Mouse (Mus musculus): ENCODE data around the gene Lgr6. TPM values are rescaled to one million over a fixed set of nuclear protein-coding genes. Genes with fewer than 3 reads are reported as not detected.

Lgr6 gene
- polyA plus RNA-seq, 1 experiment = not detected

DNA sequence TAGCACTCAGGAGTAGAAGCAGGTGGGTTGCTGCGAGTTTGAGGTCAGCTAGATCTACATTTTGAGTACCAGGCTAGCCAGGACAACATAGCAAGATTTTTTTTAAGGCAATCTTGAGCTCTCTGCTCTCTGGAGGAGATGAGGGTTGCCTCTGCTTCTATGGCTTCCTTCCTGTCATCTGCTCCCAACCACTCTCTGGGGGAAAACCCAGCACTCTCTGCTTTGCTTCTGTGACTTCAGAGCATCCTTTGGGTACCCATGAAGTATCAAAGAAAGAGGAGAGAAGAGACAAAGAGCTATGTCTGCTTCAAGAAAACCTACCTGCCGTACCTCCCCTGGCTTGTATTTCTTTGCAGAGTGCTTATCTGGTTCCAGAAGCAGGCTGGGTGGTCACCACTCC, 38.9 kb upstream of the Lgr6 start:
- H3K4me3 ChIP-seq (ENCODE audit: insufficient read depth, low read depth, low read length) = no peak overlapping the region
- peaks cover 1% of the 10 kb centered on the region for H3K4me1 ChIP-seq (ENCODE audit: control insufficient read depth, insufficient read depth, low read length)
- no peak overlapping the region for H3K27ac ChIP-seq (ENCODE audit: insufficient read depth, low read depth, low read length)
- WGBS = 95% methylated on average over 2 of the region's 2 CpGs
- TF ChIP-seq POLR2A (IDR thresholded peaks at IDR 0.05; ENCODE audit: insufficient read depth, low read depth, low read length) = no peak
- TF ChIP-seq CTCF (IDR thresholded peaks at IDR 0.05; ENCODE audit: insufficient read depth, low read depth, low read length) = no peak

DNA sequence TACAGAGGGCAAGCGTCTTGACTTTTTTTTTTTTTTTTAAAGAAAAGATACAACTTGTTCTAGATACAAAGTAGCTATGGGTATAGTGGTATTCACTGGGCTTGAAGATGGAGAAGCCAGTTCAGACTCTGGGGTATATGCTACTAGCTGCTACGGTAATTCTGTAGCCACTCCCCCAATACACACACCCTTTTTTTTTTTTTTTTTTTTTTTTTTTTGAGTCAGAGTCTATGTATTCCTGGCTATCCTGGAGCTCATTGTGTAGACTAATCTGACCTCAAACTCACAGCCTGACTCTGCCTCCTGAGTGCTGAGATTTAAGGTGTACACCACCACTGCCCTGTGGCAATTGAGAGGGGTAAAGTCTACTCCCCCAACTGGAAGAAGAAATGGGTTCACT, 37.4 kb upstream of the Lgr6 start:
- no peaks in the 10 kb centered on the region for H3K4me1 ChIP-seq (ENCODE audit: control insufficient read depth, insufficient read depth, low read length)
- TF ChIP-seq CTCF (IDR thresholded peaks at IDR 0.05; ENCODE audit: insufficient read depth, low read depth, low read length) (no peak), POLR2A (IDR thresholded peaks at IDR 0.05; ENCODE audit: insufficient read depth, low read depth, low read length) (no peak)
- H3K4me3 ChIP-seq (ENCODE audit: insufficient read depth, low read depth, low read length) = no peak overlapping the region
- 71% methylated on average over 2 of the region's 2 CpGs for WGBS
- H3K27ac ChIP-seq (ENCODE audit: insufficient read depth, low read depth, low read length) = no peak overlapping the region

DNA sequence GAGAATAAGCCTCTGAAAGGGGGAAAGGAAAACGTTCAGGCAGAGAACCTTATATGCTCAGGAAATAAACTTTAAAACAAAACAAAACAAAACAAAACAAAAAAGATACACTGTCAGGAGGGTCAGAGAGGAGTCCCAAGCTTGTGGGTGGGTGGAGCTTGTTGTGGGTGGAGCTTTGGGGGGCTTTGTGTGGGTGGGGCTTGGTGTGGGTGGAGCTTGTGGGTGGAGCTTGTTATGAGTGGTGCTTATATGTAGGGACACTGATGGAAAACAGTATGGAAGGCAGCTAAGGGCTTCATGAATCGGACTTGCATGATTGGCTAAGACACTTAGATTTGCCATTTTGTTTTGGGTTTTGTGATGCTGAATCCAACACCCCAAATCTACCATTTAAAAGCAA, 34.8 kb upstream of the Lgr6 start:
- no peaks in the 10 kb centered on the region for H3K4me1 ChIP-seq (ENCODE audit: control insufficient read depth, insufficient read depth, low read length)
- no peak for TF ChIP-seq CTCF (IDR thresholded peaks at IDR 0.05; ENCODE audit: insufficient read depth, low read depth, low read length)
- WGBS = 82% methylated on average over 2 of the region's 2 CpGs
- no peak overlapping the region for H3K27ac ChIP-seq (ENCODE audit: insufficient read depth, low read depth, low read length)
- no peak overlapping the region for H3K4me3 ChIP-seq (ENCODE audit: insufficient read depth, low read depth, low read length)

GRCm38 (mm10) chr1:135136500-135136899, 31.4 kb upstream of the Lgr6 start:
- TF ChIP-seq POLR2A (IDR thresholded peaks at IDR 0.05; ENCODE audit: insufficient read depth, low read depth, low read length) (no peak), CTCF (IDR thresholded peaks at IDR 0.05; ENCODE audit: insufficient read depth, low read depth, low read length) (no peak)
- no peak overlapping the region for H3K4me3 ChIP-seq (ENCODE audit: insufficient read depth, low read depth, low read length)
- no peak overlapping the region for H3K27ac ChIP-seq (ENCODE audit: insufficient read depth, low read depth, low read length)
- H3K4me1 ChIP-seq (ENCODE audit: control insufficient read depth, insufficient read depth, low read length) = peaks cover 15% of the 10 kb centered on the region
- 3% methylated on average over 1 of the region's 1 CpGs for WGBS

DNA sequence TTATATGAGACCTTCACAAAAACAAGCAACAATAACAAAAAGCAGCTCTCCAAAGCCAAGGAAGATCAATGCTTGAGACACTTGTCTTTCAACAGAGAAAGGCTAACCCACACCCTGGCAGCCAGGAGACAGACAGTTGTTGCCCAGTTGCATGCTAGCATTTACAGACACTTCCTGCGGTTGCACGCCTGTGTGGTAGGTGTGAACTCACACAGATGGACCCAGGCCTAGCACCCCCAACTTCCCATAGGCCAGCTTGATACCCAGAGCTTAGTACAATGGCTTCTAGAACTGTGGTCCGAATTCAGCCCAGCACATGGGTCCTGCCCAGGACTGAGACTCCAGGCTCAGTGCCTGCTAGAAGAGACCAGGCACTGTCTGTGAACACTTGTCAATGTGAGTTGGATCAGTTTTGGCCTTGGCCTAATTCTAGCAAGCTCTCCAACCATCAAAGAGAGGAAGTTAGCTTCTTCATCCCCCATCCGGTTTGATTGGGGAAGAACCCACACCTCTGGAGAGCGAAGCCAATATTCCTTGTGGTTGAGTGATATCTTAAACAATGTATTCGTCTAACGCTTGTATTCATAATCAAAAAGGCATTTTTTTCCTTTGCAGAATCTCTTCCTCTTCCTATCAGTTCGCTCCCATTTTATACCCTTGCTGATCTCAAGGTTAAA, 30.2 kb upstream of the Lgr6 start:
- TF ChIP-seq POLR2A (IDR thresholded peaks at IDR 0.05; ENCODE audit: insufficient read depth, low read depth, low read length) (no peak), CTCF (IDR thresholded peaks at IDR 0.05; ENCODE audit: insufficient read depth, low read depth, low read length) (no peak)
- Histone ChIP-seq H3K4me1 (ENCODE audit: control insufficient read depth, insufficient read depth, low read length) (peaks cover 22% of the 10 kb centered on the region), H3K27ac (ENCODE audit: insufficient read depth, low read depth, low read length) (no peak overlapping the region), H3K4me3 (ENCODE audit: insufficient read depth, low read depth, low read length) (no peak overlapping the region)
- 93% methylated on average over 8 of the region's 8 CpGs for WGBS

- H3K4me3 ChIP-seq (ENCODE audit: insufficient read depth, low read depth, low read length) = no peak overlapping the region
- peaks cover 35% of the 10 kb centered on the region for H3K4me1 ChIP-seq (ENCODE audit: control insufficient read depth, insufficient read depth, low read length)
- 87% methylated on average over 10 of the region's 10 CpGs for WGBS
- H3K27ac ChIP-seq (ENCODE audit: insufficient read depth, low read depth, low read length) = no peak overlapping the region
- TF ChIP-seq POLR2A (IDR thresholded peaks at IDR 0.05; ENCODE audit: insufficient read depth, low read depth, low read length) = no peak
- no peak for TF ChIP-seq CTCF (IDR thresholded peaks at IDR 0.05; ENCODE audit: insufficient read depth, low read depth, low read length)
These were observed 28.8 kb upstream of the Lgr6 start for GRCm38 (mm10) chr1:135133678-135134435.

DNA sequence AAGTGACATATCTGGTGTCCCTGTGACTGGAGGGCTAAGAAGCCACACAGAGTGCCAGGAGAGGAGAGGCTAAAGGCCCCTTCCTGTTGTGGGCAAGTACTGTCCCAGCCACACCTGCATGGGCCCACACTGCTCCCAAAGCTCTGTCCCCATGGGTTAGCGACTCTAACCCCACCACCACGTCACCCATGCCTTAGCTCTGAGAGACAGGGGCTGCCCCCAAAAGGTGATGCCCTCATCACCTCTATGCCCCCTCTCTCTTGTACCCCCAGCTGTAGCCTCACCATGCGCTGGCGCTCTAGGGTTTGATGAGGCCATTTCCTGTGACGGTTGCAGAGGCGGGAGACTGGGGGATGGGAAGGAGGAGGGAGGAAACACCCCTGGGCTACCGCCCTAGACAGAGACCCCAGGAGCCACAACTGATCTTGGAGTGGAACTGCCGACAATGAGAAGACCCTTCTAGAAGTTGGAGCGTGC, 27.9 kb upstream of the Lgr6 start:
- 96% methylated on average over 9 of the region's 9 CpGs for WGBS
- no peak for TF ChIP-seq POLR2A (IDR thresholded peaks at IDR 0.05; ENCODE audit: insufficient read depth, low read depth, low read length)
- no peak for TF ChIP-seq CTCF (IDR thresholded peaks at IDR 0.05; ENCODE audit: insufficient read depth, low read depth, low read length)
- Histone ChIP-seq H3K27ac (ENCODE audit: insufficient read depth, low read depth, low read length) (no peak overlapping the region), H3K4me1 (ENCODE audit: control insufficient read depth, insufficient read depth, low read length) (peaks cover 41% of the 10 kb centered on the region), H3K4me3 (ENCODE audit: insufficient read depth, low read depth, low read length) (no peak overlapping the region)

- Histone ChIP-seq H3K4me1 (ENCODE audit: control insufficient read depth, insufficient read depth, low read length) (peaks cover 46% of the 10 kb centered on the region), H3K27ac (ENCODE audit: insufficient read depth, low read depth, low read length) (no peak within 1 kb of the TSS), H3K4me3 (ENCODE audit: insufficient read depth, low read depth, low read length) (no peak within 1 kb of the TSS)
- TF ChIP-seq CTCF (IDR thresholded peaks at IDR 0.05; ENCODE audit: insufficient read depth, low read depth, low read length) (peak; percentile 64; the same call in 1 of the 2 replicates), POLR2A (IDR thresholded peaks at IDR 0.05; ENCODE audit: insufficient read depth, low read depth, low read length) (no peak)
- WGBS = 22% methylated on average over 10 of the region's 10 CpGs
These were observed 27.4 kb upstream of the Lgr6 start, which contains the start of gene Ptpn7 for GRCm38 (mm10) chr1:135132473-135132872. TSS of gene Ptpn7 (plus strand) at chr1:135132700.

DNA sequence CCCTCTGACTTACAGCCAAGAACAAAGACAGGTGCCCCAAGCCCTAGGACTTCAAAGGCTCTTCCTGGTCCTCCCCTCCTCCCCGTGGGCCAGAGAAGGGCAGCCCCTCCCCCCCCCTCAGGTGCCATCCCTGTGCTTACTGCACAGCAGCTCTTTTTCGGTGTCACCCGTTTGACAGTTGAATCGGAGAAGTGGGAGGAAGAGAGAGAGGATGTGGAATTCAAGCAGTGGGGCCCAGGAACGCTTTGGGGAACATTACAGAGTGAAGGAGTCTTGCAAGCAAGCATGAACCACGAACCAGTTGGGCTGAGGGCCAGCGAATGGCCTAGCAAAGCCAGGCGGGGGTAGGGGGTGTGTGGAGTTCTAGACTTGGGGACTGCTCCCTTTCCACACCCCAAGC, 26.5 kb upstream of the Lgr6 start:
- no peak overlapping the region for H3K27ac ChIP-seq (ENCODE audit: insufficient read depth, low read depth, low read length)
- 63% methylated on average over 8 of the region's 8 CpGs for WGBS
- peaks cover 54% of the 10 kb centered on the region for H3K4me1 ChIP-seq (ENCODE audit: control insufficient read depth, insufficient read depth, low read length)
- no peak for TF ChIP-seq CTCF (IDR thresholded peaks at IDR 0.05; ENCODE audit: insufficient read depth, low read depth, low read length)
- TF ChIP-seq POLR2A (IDR thresholded peaks at IDR 0.05; ENCODE audit: insufficient read depth, low read depth, low read length) = no peak
- H3K4me3 ChIP-seq (ENCODE audit: insufficient read depth, low read depth, low read length) = no peak overlapping the region
